Mouse (Mus musculus) layer of hippocampus, adult 9-10 months (tissue): ENCODE results near the gene Polr2l.
"Not testable (repeated sequence)": the region's sequence is repeated elsewhere in the genome, so short reads cannot be mapped to it uniquely, and the experiment has no call there.

Experiments used
- DNase-seq: peaks from one replicate; pipeline ENCODE4 v3.0.0; 2022; ENCODE audit warnings: low spot score

Gene Polr2l

DNA sequence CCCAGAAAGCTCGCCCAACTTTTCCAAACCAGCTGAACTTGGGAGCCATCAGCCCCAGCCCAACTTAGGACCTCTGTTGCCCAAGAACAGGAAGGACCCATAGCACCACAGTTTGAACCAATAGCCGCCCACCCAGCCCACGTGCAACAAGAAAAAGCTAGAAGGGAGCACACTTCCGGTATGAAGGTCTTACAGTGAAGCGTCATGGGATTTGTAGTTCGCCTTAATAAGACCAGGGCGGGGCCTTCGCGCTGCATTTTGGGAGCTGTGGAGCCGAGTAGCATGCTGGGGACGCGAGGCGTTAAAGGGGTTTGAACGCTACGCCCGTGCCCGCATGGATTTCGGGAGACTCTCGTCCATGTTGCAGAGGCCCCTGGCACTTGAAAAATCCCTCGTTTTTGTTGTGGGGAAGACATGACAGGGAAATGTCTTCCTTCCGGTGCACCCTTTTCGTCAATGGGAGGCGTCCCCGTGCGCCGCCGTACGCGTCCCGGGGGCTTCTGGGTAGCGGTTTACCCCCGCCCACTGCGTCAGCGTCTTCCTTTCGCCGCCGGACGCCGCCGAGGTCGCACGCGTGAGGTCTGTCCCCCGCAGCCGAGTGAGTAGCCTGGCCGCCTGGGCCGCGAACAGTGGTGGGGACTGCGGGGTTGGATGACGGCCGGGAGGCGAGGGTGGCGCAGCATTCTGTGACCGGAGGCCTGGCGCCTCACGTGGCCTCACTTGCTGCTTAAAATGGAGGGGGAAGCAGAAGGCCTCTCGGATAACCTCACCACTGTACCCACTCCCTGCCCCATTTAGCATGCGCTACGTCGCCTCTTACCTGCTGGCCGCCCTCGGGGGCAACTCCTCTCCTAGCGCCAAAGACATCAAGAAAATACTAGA, 27.6 kb downstream of the Polr2l start, which contains the start of gene Rplp2:
Gene Rplp2 (plus strand): TSS at position 261 of the 882 bp plus-strand sequence.
- peak; percentile 92 for DNase-seq

- DNase-seq: not testable (repeated sequence)
Observed at GRCm38 (mm10) chr7:141446374-141446773, 28.6 kb downstream of the Polr2l start.

GRCm38 (mm10) chr7:141443828-141444237, 31.1 kb downstream of the Polr2l start, which contains the start of gene Pidd1:
Gene Pidd1, minus strand, starts transcription at chr7:141444025.
- no peak for DNase-seq

GRCm38 (mm10) chr7:141443081-141443821, 31.7 kb downstream of the Polr2l start:
- DNase-seq: no peak

- DNase-seq: no peak
Observed at GRCm38 (mm10) chr7:141442199-141442598, 32.7 kb downstream of the Polr2l start.

GRCm38 (mm10) chr7:141441460-141441859, 33.5 kb downstream of the Polr2l start:
- DNase-seq: no peak

DNA sequence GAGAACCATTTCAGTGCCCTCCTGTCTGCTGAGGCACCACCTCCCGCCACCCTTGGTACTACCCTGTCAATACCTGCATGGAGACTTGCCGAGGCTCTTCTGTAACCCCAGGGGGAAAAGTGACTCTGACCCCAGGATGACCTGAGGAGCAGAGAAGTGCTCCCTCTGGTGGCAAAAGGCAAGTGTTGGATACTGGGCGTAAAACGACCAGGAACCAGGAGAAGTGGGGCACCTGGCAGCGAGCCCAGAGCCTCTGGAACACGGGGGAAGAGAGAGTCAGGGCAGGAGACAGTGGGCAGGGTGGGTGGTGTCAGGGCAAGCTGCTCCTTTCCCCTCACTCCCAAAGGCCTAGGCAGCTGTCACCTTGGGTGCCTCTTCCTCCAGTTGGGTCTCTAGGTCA, 34.3 kb downstream of the Polr2l start:
- DNase-seq: no peak

DNA sequence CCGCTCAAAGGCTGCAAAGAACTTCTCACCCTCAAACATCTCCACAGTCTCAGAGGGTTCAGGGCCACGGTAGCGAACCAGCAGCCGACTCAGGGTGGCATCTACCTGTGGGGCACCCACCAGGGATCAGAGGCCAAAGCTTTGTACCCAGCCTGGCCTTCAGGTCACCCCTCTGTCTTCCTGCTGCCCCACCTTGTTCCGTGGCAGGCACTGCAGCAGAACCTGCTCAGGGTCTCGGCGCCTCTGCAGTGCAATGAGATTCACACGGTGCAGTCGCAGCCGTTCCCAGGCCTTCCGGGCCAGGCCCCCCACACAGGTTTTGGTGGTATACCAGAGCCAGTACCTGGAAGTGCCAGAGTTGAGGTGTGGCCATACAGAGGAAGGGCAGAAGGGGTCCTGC, 35.1 kb downstream of the Polr2l start:
- no peak for DNase-seq

- DNase-seq: no peak
Observed at GRCm38 (mm10) chr7:141439140-141439679, 35.7 kb downstream of the Polr2l start.

DNA sequence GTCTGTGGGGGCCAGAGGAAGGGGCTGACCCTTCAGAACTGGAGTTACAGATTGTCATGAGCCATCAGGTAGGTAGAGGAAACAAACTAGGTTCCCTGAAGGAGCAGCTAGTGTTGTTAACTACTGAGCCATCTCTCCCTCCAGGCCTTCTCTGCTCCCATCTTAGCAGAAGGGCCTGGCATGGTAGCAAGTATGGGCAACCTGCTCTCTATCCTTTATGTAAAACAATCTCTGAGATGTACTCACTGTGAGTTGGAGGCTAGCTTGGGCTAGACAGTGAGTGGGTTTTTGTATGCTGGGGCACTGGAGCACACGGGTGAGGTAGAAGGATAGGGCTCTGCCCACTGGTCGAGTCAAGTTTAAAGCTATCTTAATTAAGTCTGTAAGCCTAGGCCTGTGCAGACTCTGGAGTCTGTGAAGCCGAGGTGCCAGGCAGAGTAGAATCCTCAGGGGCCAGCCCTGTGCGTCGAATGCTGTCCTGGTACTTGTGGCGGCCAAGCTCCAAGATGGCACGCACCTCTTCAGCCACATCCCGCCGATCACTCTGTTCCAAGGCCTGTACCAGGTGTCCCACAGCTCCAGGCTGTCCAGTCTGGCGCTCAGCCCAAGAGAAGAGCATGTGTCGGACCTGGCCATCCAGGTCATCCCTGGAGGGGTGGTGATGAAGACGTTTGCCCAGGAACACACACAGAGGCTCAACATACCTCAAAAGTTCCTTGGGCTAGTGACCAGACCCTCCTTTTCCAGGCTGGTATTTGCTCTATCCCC, 36.5 kb downstream of the Polr2l start:
- no peak for DNase-seq

GRCm38 (mm10) chr7:141437178-141438120, 37.5 kb downstream of the Polr2l start, which contains the start of gene Slc25a22:
Gene Slc25a22, minus strand, starts transcription at chr7:141437892.
- no peak for DNase-seq

DNA sequence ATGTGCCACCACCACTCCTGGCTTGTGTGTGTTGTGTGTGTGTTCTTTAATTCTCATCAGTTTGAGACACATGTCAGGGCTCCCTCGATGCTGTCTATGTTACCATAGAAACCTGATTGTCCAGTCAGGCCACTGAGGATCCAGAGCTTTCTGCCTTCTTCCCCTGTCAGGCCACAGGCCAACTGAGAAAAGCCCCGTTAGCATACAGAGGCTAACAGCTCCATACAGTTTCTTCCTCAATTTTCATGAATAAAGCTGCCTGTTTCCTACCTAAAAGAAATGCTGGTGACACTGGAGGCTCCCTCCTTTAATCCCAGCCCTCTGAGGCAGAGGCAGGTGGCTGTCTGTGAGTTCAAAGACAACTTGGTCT, 38.4 kb downstream of the Polr2l start:
- no peak for DNase-seq

GRCm38 (mm10) chr7:141435856-141436522, 38.9 kb downstream of the Polr2l start:
- DNase-seq: no peak

DNA sequence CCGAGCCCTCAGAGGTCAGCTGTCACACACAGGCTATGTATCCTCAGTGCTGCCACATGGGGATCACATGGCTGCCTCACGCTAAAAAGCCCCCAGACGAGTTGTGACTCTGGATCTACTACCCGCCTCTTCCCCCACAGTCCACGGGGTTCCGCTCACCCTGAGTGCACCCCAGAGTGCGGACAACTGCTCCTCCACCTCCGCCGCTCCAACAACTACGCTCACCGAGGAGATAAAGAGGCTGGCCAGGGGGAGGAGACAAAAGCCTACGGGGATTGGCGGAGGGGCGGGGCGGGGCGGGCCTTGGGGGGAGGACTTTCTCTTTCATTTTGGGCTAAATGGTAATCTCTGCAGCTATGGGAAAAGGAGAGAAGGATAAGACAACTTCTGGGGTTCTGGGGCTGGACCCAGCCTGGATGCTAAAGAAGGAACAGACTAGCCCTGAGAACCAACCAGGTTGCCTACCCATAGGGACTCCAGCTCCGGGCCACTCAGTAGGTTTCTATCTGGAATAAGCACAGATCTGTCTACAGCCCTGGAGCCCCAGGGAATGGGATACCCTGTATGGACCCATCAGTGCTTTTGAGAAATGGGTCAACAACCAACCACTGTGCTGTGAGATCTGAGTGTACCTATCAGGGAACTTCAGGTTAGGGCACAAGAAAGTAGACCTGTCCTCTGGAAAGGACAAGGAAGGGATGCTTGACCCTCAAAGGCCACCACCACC, 39.6 kb downstream of the Polr2l start:
- no peak for DNase-seq

- no peak for DNase-seq
Observed at GRCm38 (mm10) chr7:141434464-141434863, 40.5 kb downstream of the Polr2l start.

- no peak for DNase-seq
Observed at GRCm38 (mm10) chr7:141433517-141434400, 41.2 kb downstream of the Polr2l start.

GRCm38 (mm10) chr7:141432741-141433516, 42.0 kb downstream of the Polr2l start:
- no peak for DNase-seq

DNA sequence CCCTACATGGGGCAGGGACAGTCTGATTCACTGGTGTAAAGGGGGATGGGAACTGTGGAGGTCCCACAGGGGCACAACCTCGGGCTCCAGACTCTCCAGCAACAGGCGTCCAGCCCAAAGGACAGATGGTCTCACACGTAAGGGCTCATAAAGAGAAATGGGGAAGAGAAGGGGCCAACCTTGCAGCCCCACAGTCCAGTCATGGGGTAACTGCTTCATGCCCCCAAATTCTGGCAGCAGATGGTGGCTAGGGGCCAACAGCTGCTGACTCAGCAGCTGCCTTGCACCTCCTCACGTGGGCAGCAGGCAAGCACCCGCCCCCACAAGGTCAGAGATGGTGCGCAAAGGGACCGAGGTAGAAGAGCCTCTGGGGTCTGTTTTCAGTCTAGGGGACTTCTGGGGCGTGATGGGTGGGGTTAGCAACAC, 42.7 kb downstream of the Polr2l start:
- no peak for DNase-seq
